Mouse (Mus musculus) CH12.LX (cell line): ENCODE results near the gene Cadm2.

Experiments
- CHD2 ChIP-seq: IDR thresholded peaks from 2 replicates; pipeline ENCODE4 v1.6.1; 2011; ENCODE audit warnings: low read length, improper control_type of control experiment
- CTCF ChIP-seq, 2 experiments: IDR thresholded peaks in 1 of 2; conservative IDR thresholded peaks in 1 of 2; 2 replicates each; pipeline ENCODE4 v1.5.1; 2011 to 2012; ENCODE audit warnings: low read depth in 2 of 2, low read length in 2 of 2, improper control_type of control experiment in 1 of 2, inconsistent platforms in 1 of 2, mild to moderate bottlenecking in 1 of 2, moderate library complexity in 1 of 2
- E2F4 ChIP-seq: IDR thresholded peaks from 2 replicates; pipeline ENCODE4 v1.6.1; 2011; ENCODE audit warnings: low read depth, low read length, improper control_type of control experiment; ENCODE audit not compliant: insufficient replicate concordance
- EP300 ChIP-seq: IDR thresholded peaks from 2 replicates; pipeline ENCODE4 v1.6.1; 2011; ENCODE audit warnings: low read length, improper control_type of control experiment
- JUN ChIP-seq: IDR thresholded peaks from 2 replicates; pipeline ENCODE4 v1.6.1; 2011; ENCODE audit warnings: low read depth, mild to moderate bottlenecking, low read length, improper control_type of control experiment, moderate library complexity; ENCODE audit not compliant: insufficient read depth
- MAFK ChIP-seq: IDR thresholded peaks from 2 replicates; pipeline ENCODE4 v1.6.1; 2011; ENCODE audit warnings: low read length, improper control_type of control experiment; ENCODE audit not compliant: insufficient replicate concordance
- MAZ ChIP-seq: IDR thresholded peaks from 2 replicates; pipeline ENCODE4 v1.6.1; 2012; ENCODE audit warnings: low read depth, mild to moderate bottlenecking, inconsistent platforms, low read length, improper control_type of control experiment, moderate library complexity
- MYC ChIP-seq: IDR thresholded peaks from 2 replicates; pipeline ENCODE4 v1.6.1; 2011; ENCODE audit warnings: low read depth, mild to moderate bottlenecking, improper control_type of control experiment, low read length
- NRF1 ChIP-seq: IDR thresholded peaks from 2 replicates; pipeline ENCODE4 v1.6.1; 2014; ENCODE audit warnings: low read depth, mild to moderate bottlenecking, inconsistent platforms, low read length, improper control_type of control experiment, moderate library complexity
- POLR2A ChIP-seq: IDR thresholded peaks from 2 replicates; pipeline ENCODE4 v1.6.1; 2011; ENCODE audit warnings: low read depth, mild to moderate bottlenecking, improper control_type of control experiment, low read length
- USF1 ChIP-seq: IDR thresholded peaks from 2 replicates; pipeline ENCODE4 v1.6.1; 2014; ENCODE audit warnings: low read depth, mild to moderate bottlenecking, inconsistent platforms, low read length, improper control_type of control experiment
- ZNF384 ChIP-seq: IDR thresholded peaks from 2 replicates; pipeline ENCODE4 v1.6.1; 2012; ENCODE audit warnings: low read depth, low read length, improper control_type of control experiment, inconsistent platforms

GRCm38 (mm10) chr16:66955876-66956275 lies 664.8 kb downstream of the Cadm2 start:
- no peak for TF ChIP-seq EP300
- no peak for TF ChIP-seq JUN
- TF ChIP-seq ZNF384 = no peak
- TF ChIP-seq CHD2 = no peak
- no peak for TF ChIP-seq USF1
- TF ChIP-seq POLR2A = no peak
- no peak for TF ChIP-seq NRF1
- TF ChIP-seq MYC = no peak
- no peak for TF ChIP-seq MAFK
- no peak for TF ChIP-seq E2F4
- no peak for TF ChIP-seq MAZ
- TF ChIP-seq CTCF (conservative IDR thresholded peaks at IDR 0.05 in 1 of 2, IDR thresholded peaks at IDR 0.05 in 1 of 2; ENCODE audit: low read depth in 2 of 2, low read length in 2 of 2) = no peak
